Mouse (Mus musculus): ENCODE results near the gene Abtb1. TPM values are rescaled to one million over a fixed set of nuclear protein-coding genes. Genes with fewer than 3 reads are reported as not detected.

Gene Abtb1
- total and polyA plus RNA-seq, 2 experiments from 2014 or later = 31.5 to 78.9 TPM

DNA sequence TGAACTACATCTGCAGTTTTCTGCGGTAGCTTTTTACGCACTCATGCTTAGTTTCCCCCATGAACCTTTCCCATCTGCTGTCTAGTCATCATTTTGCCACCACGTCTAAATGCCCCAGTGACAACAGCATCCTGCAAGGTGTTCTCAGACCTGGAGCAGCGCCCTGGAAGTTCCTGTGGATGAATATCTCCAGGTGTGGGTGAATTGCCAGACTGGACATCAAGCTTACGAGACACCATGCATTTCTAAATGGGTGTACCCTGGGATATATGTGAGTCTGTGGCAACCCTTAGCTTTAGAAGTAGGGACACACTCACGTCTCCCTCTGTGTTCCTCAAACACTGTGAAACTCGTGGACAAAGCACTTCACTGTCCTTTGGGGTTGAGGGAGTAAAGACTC lies 41.6 kb downstream of the Abtb1 start:
- ATAC-seq = no peak
- no peaks in the 10 kb centered on the region for H3K27me3 ChIP-seq (ENCODE audit: insufficient read depth, low read length)
- no peaks in the 10 kb centered on the region for H3K9me3 ChIP-seq (ENCODE audit: low read length)
- H3K4me2 ChIP-seq (ENCODE audit: low read depth, low read length) = no peak overlapping the region
- H3K9ac ChIP-seq (replicated peaks; ENCODE audit: low read length) = no peak overlapping the region
- no peaks in the 10 kb centered on the region for H3K36me3 ChIP-seq (ENCODE audit: insufficient read depth, low read length)
- 78% methylated on average over 7 of the region's 7 CpGs for WGBS
- H3K4me1 ChIP-seq (ENCODE audit: insufficient read depth, low read length) = no peaks in the 10 kb centered on the region
- H3K27ac ChIP-seq = peak overlapping the region; percentile 41; the same call in 1 of the 2 replicates
- TF ChIP-seq CTCF (IDR thresholded peaks at IDR 0.05; ENCODE audit: low read depth) = no peak
- H3K4me3 ChIP-seq (ENCODE audit: low read length) = no peak overlapping the region
- DNase-seq (ENCODE audit: low spot score) = no peak

DNA sequence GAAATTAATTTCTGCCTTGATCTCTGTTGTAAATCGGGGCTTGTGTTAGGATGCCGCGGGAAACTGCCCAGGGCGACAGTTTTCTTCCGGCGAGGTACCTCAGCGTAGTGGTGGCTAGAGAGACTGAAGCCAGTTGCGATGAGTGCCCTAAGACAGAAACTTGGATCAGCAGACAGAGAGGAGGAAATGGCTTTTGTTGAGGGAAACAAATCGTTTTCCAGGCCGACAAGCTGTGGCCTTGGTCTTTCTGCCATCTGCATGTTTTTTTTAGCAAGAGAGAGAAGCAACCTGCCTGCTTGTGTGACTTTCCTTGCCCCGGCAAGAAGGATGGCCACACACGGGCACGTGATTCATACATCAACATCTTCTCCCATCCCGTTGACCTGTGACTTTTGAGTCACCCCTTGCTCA lies 47.2 kb downstream of the Abtb1 start:
- Histone ChIP-seq H3K4me2 (ENCODE audit: low read depth, low read length) (peak overlapping the region; percentile 13; the same call in 1 of the 2 replicates), H3K4me3 (ENCODE audit: low read length) (no peak overlapping the region), H3K4me1 (ENCODE audit: insufficient read depth, low read length) (peaks cover 23% of the 10 kb centered on the region), H3K27me3 (ENCODE audit: insufficient read depth, low read length) (no peaks in the 10 kb centered on the region), H3K9me3 (ENCODE audit: low read length) (no peaks in the 10 kb centered on the region), H3K9ac (replicated peaks; ENCODE audit: low read length) (no peak overlapping the region), H3K27ac (peak overlapping the region; percentile 3; the same call in 1 of the 2 replicates), H3K36me3 (ENCODE audit: insufficient read depth, low read length) (no peaks in the 10 kb centered on the region)
- 41% methylated on average over 14 of the region's 14 CpGs for WGBS
- no peak for TF ChIP-seq CTCF (IDR thresholded peaks at IDR 0.05; ENCODE audit: low read depth)
- DNase-seq (ENCODE audit: low spot score) (peak; percentile 32), ATAC-seq (no peak)

GRCm38 (mm10) chr6:88793872-88794271 lies 47.9 kb downstream of the Abtb1 start:
- Histone ChIP-seq H3K36me3 (ENCODE audit: insufficient read depth, low read length) (no peaks in the 10 kb centered on the region), H3K27ac (peak overlapping the region; percentile 3; the same call in 1 of the 2 replicates), H3K4me2 (ENCODE audit: low read depth, low read length) (no peak overlapping the region), H3K9ac (replicated peaks; ENCODE audit: low read length) (no peak overlapping the region), H3K4me1 (ENCODE audit: insufficient read depth, low read length) (peaks cover 23% of the 10 kb centered on the region), H3K4me3 (ENCODE audit: low read length) (no peak overlapping the region), H3K27me3 (ENCODE audit: insufficient read depth, low read length) (no peaks in the 10 kb centered on the region), H3K9me3 (ENCODE audit: low read length) (no peaks in the 10 kb centered on the region)
- DNase-seq (ENCODE audit: low spot score) = no peak
- 43% methylated on average over 13 of the region's 13 CpGs for WGBS
- no peak for ATAC-seq
- no peak for TF ChIP-seq CTCF (IDR thresholded peaks at IDR 0.05; ENCODE audit: low read depth)

DNA sequence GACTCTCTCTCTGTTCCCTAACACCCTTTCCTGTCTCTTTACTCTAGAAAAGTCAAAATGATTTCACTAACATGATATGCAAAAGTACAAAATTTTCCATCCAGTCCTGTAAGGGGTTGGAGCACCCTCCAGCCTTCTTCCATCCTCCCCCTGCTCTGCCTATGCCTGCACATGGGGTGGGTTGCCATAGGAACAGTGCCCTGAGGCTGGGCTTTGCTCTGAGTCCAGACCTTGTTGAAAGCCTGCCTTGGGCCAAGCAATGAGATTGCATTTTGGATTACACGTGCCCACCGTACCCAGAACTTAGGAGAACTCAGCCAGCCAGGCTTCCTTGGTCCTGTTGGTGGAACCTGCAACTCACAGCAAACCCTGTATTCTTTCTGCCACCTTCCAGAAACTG lies 48.5 kb downstream of the Abtb1 start:
- 26% methylated on average over 2 of the region's 2 CpGs for WGBS
- no peak overlapping the region for H3K9ac ChIP-seq (replicated peaks; ENCODE audit: low read length)

GRCm38 (mm10) chr6:88792147-88792691 lies 49.6 kb downstream of the Abtb1 start:
- 34% methylated on average over 7 of the region's 7 CpGs for WGBS
- H3K27ac ChIP-seq = no peak overlapping the region
- ATAC-seq = no peak
- no peak overlapping the region for H3K4me3 ChIP-seq (ENCODE audit: low read length)
- DNase-seq (ENCODE audit: low spot score) = no peak
- H3K27me3 ChIP-seq (ENCODE audit: insufficient read depth, low read length) = no peaks in the 10 kb centered on the region
- peaks cover 29% of the 10 kb centered on the region for H3K4me1 ChIP-seq (ENCODE audit: insufficient read depth, low read length)
- H3K9me3 ChIP-seq (ENCODE audit: low read length) = no peaks in the 10 kb centered on the region
- no peaks in the 10 kb centered on the region for H3K36me3 ChIP-seq (ENCODE audit: insufficient read depth, low read length)
- no peak overlapping the region for H3K4me2 ChIP-seq (ENCODE audit: low read depth, low read length)
- H3K9ac ChIP-seq (replicated peaks; ENCODE audit: low read length) = no peak overlapping the region
- TF ChIP-seq CTCF (IDR thresholded peaks at IDR 0.05; ENCODE audit: low read depth) = no peak

More for the DNA sequence above, 48.5 kb downstream of the Abtb1 start:
- TF ChIP-seq CTCF (IDR thresholded peaks at IDR 0.05; ENCODE audit: low read depth) = no peak
- no peak overlapping the region for H3K4me2 ChIP-seq (ENCODE audit: low read depth, low read length)
- H3K4me1 ChIP-seq (ENCODE audit: insufficient read depth, low read length) = peaks cover 23% of the 10 kb centered on the region
- no peaks in the 10 kb centered on the region for H3K36me3 ChIP-seq (ENCODE audit: insufficient read depth, low read length)
- peak overlapping the region; percentile 29; the same call in 1 of the 2 replicates for H3K27ac ChIP-seq
- peak; percentile 77 for ATAC-seq
- DNase-seq (ENCODE audit: low spot score) = peak; percentile 75
- H3K4me3 ChIP-seq (ENCODE audit: low read length) = no peak overlapping the region
- H3K27me3 ChIP-seq (ENCODE audit: insufficient read depth, low read length) = no peaks in the 10 kb centered on the region
- H3K9me3 ChIP-seq (ENCODE audit: low read length) = no peaks in the 10 kb centered on the region

- no peak for TF ChIP-seq CTCF (IDR thresholded peaks at IDR 0.05; ENCODE audit: low read depth)
- DNase-seq (ENCODE audit: low spot score) (peak; percentile 32), ATAC-seq (no peak)
- Histone ChIP-seq H3K27me3 (ENCODE audit: insufficient read depth, low read length) (no peaks in the 10 kb centered on the region), H3K4me3 (ENCODE audit: low read length) (no peak overlapping the region), H3K4me2 (ENCODE audit: low read depth, low read length) (no peak overlapping the region), H3K4me1 (ENCODE audit: insufficient read depth, low read length) (peaks cover 33% of the 10 kb centered on the region), H3K9ac (replicated peaks; ENCODE audit: low read length) (no peak overlapping the region), H3K9me3 (ENCODE audit: low read length) (no peaks in the 10 kb centered on the region), H3K27ac (no peak overlapping the region), H3K36me3 (ENCODE audit: insufficient read depth, low read length) (no peaks in the 10 kb centered on the region)
- 29% methylated on average over 9 of the region's 9 CpGs for WGBS
Measured at GRCm38 (mm10) chr6:88791299-88791698, 50.5 kb downstream of the Abtb1 start.

DNA sequence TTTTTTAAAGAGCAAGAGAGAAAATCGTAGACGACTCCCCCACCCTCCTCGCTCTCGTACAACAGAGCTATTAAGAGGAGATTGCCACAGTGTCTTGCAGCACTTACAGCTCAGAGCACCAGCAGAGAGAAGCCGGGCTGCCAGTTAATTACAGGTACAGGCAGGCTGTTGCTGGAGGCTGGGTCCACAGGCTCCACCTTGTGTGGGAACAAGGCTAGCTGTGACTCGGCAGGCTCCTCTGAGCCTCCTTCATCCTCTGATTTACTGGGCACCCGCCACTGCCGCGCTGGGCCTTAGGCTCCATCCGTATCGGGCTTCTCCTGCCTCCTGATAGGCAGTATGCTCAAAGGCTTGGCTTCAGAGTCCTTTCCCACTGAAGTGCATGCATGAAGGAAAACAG lies 53.6 kb downstream of the Abtb1 start:
- Histone ChIP-seq H3K9ac (replicated peaks; ENCODE audit: low read length) (no peak overlapping the region), H3K27ac (peak overlapping the region; percentile 38; the same call in 1 of the 2 replicates), H3K27me3 (ENCODE audit: insufficient read depth, low read length) (no peaks in the 10 kb centered on the region), H3K4me2 (ENCODE audit: low read depth, low read length) (no peak overlapping the region), H3K9me3 (ENCODE audit: low read length) (no peaks in the 10 kb centered on the region), H3K36me3 (ENCODE audit: insufficient read depth, low read length) (no peaks in the 10 kb centered on the region), H3K4me1 (ENCODE audit: insufficient read depth, low read length) (peaks cover 33% of the 10 kb centered on the region), H3K4me3 (ENCODE audit: low read length) (no peak overlapping the region)
- ATAC-seq (peak; percentile 34; the same call in 1 of the 2 replicates), DNase-seq (ENCODE audit: low spot score) (peak; percentile 53)
- WGBS = 53% methylated on average over 11 of the region's 11 CpGs
- peak; percentile 17; the same call in 1 of the 2 replicates for TF ChIP-seq CTCF (IDR thresholded peaks at IDR 0.05; ENCODE audit: low read depth)
